Mouse (Mus musculus): ENCODE results near the gene Dlg1. TPM values are rescaled to one million over a fixed set of nuclear protein-coding genes. Genes with fewer than 3 reads are reported as not detected.

Dlg1 gene
- polyA plus RNA-seq, 1 experiment from 2014 or later, result 32.5 TPM

DNA sequence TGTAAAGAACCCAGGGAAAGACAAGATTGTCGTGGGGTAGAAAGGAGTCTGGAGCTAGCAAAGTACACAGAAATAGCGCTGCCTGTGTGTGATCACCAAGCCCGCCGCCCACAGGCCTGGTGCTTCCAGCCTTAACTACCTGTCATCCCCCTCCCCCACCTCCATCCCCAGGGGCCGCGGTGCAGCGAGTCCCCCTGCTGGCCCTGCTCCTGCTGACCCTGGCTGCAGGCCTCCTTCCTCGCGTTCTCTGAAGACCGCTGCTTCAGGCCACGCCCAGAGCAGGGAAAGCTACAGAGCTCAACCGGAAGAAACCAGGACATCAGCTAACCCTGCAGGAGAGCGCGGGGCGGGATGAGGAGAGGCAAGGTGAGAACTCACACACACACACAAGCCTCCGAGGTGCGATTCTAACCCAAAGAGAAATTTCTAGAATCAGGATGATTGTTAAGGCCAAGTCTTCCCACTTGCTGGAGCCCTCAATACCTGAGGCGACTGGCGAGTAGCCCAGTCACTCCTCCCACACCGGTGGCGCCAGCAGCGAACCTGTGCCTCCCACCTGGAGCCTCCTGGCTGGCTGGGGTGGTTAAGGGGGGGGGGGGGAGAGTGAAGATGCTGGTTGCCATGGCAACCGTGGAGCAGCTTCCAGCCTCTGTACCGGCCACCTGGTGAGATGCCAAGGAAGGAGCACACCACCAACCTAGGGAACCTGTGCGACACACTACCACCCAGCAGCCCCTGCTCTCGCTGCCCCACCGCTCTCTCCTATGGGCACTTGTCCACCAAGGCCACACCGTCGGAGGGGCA is 233.9 kb downstream of the Dlg1 start:
- H3K4me3 ChIP-seq (ENCODE audit: low read depth, low read length), result peak overlapping the region; percentile 16; the same call in 1 of the 2 replicates
- no peaks in the 10 kb centered on the region for H3K36me3 ChIP-seq (ENCODE audit: control insufficient read depth, insufficient read depth, low read length)
- H3K27ac ChIP-seq (replicated peaks; ENCODE audit: low read depth, low read length), result no peak overlapping the region
- ATAC-seq (ENCODE audit: insufficient number of reproducible peaks, low FRiP score, low TSS enrichment, low read depth), result 0 out of 2 replicates have a peak, but pooled peaks have one; percentile 19
- H3K4me2 ChIP-seq (ENCODE audit: low read depth, severe bottlenecking), result peak overlapping the region; percentile 52
- no peaks in the 10 kb centered on the region for H3K9me3 ChIP-seq (ENCODE audit: control insufficient read depth, low read length)
- WGBS, result 13% methylated on average over 28 of the region's 29 CpGs
- peak overlapping the region; percentile 47 for H3K9ac ChIP-seq (ENCODE audit: low read length)
- peaks cover 10% of the 10 kb centered on the region for H3K4me1 ChIP-seq (ENCODE audit: control insufficient read depth, insufficient read depth, low read length)
- H3K27me3 ChIP-seq (ENCODE audit: control insufficient read depth, insufficient read depth, low read length), result no peaks in the 10 kb centered on the region
- DNase-seq (ENCODE audit: low spot score), result peak; percentile 73

GRCm38 (mm10) chr16:31898546-31899326 is 235.5 kb downstream of the Dlg1 start:
- Histone ChIP-seq H3K4me3 (ENCODE audit: low read depth, low read length) (no peak overlapping the region), H3K9ac (ENCODE audit: low read length) (no peak overlapping the region), H3K36me3 (ENCODE audit: control insufficient read depth, insufficient read depth, low read length) (no peaks in the 10 kb centered on the region), H3K27ac (replicated peaks; ENCODE audit: low read depth, low read length) (no peak overlapping the region), H3K4me2 (ENCODE audit: low read depth, severe bottlenecking) (no peak overlapping the region), H3K27me3 (ENCODE audit: control insufficient read depth, insufficient read depth, low read length) (no peaks in the 10 kb centered on the region), H3K4me1 (ENCODE audit: control insufficient read depth, insufficient read depth, low read length) (peaks cover 10% of the 10 kb centered on the region), H3K9me3 (ENCODE audit: control insufficient read depth, low read length) (no peaks in the 10 kb centered on the region)
- ATAC-seq (ENCODE audit: insufficient number of reproducible peaks, low FRiP score, low TSS enrichment, low read depth) (peak; percentile 47; the same call in 1 of the 2 replicates), DNase-seq (ENCODE audit: low spot score) (no peak)
- 87% methylated on average over 18 of the region's 18 CpGs for WGBS

DNA sequence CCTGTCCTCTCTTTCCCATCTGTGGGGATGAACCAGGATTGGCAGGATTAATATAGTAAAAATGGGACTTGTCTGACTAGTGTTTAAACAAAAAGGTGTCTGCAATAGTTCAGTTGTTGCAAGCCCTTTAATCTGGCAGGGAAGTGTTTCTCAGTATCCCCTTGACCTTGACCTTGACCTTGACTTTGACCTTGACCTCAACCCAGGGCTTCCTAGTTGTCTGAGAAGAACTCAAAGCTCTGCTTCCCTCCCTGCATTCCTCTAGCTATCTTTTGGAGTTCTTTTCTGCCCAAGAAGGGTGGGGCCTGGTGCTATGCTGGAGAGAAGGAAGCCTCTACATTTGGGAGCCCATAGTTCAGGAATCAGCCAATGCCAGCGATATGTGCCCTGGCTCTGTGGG is 238.6 kb downstream of the Dlg1 start:
- ATAC-seq (ENCODE audit: insufficient number of reproducible peaks, low FRiP score, low TSS enrichment, low read depth), result no peak
- Histone ChIP-seq H3K27me3 (ENCODE audit: control insufficient read depth, insufficient read depth, low read length) (no peaks in the 10 kb centered on the region), H3K27ac (replicated peaks; ENCODE audit: low read depth, low read length) (no peak overlapping the region), H3K9ac (ENCODE audit: low read length) (no peak overlapping the region), H3K4me1 (ENCODE audit: control insufficient read depth, insufficient read depth, low read length) (peaks cover 10% of the 10 kb centered on the region), H3K4me2 (ENCODE audit: low read depth, severe bottlenecking) (no peak overlapping the region), H3K36me3 (ENCODE audit: control insufficient read depth, insufficient read depth, low read length) (no peaks in the 10 kb centered on the region), H3K9me3 (ENCODE audit: control insufficient read depth, low read length) (no peaks in the 10 kb centered on the region), H3K4me3 (ENCODE audit: low read depth, low read length) (no peak overlapping the region)
- WGBS, result 79% methylated on average over 1 of the region's 1 CpGs
- DNase-seq (ENCODE audit: low spot score), result no peak

DNA sequence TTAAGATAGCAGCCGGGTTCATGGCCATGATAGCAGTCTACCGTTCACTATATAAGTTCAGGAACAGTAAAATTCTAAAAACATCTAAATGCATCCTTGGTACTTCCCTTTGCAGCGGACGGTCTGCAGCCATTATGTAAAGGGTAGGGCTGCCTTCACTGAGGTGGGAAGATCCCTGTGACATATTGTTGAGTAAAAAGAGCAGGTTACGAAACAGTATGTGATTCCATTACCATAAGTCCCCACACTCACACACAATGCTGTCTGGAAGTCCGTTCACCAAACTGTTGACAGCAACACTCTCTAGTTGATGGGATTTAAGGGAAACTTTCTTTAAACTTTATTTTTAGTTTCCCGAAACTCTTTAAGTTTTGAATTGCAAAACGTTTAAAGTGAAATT is 240.0 kb downstream of the Dlg1 start:
- no peak overlapping the region for H3K4me3 ChIP-seq (ENCODE audit: low read depth, low read length)
- no peak overlapping the region for H3K27ac ChIP-seq (replicated peaks; ENCODE audit: low read depth, low read length)
- H3K9me3 ChIP-seq (ENCODE audit: control insufficient read depth, low read length), result no peaks in the 10 kb centered on the region
- H3K4me1 ChIP-seq (ENCODE audit: control insufficient read depth, insufficient read depth, low read length), result no peaks in the 10 kb centered on the region
- ATAC-seq (ENCODE audit: insufficient number of reproducible peaks, low FRiP score, low TSS enrichment, low read depth) (no peak), DNase-seq (ENCODE audit: low spot score) (no peak)
- H3K4me2 ChIP-seq (ENCODE audit: low read depth, severe bottlenecking), result no peak overlapping the region
- no peak overlapping the region for H3K9ac ChIP-seq (ENCODE audit: low read length)
- 89% methylated on average over 8 of the region's 8 CpGs for WGBS
- no peaks in the 10 kb centered on the region for H3K27me3 ChIP-seq (ENCODE audit: control insufficient read depth, insufficient read depth, low read length)
- no peaks in the 10 kb centered on the region for H3K36me3 ChIP-seq (ENCODE audit: control insufficient read depth, insufficient read depth, low read length)

GRCm38 (mm10) chr16:31905331-31905730 is 242.1 kb downstream of the Dlg1 start:
- H3K9me3 ChIP-seq (ENCODE audit: control insufficient read depth, low read length), result no peaks in the 10 kb centered on the region
- ATAC-seq (ENCODE audit: insufficient number of reproducible peaks, low FRiP score, low TSS enrichment, low read depth), result no peak
- WGBS, result 78% methylated on average over 4 of the region's 4 CpGs
- H3K27ac ChIP-seq (replicated peaks; ENCODE audit: low read depth, low read length), result no peak overlapping the region
- DNase-seq (ENCODE audit: low spot score), result no peak
- H3K27me3 ChIP-seq (ENCODE audit: control insufficient read depth, insufficient read depth, low read length), result no peaks in the 10 kb centered on the region
- no peak overlapping the region for H3K4me3 ChIP-seq (ENCODE audit: low read depth, low read length)
- no peaks in the 10 kb centered on the region for H3K4me1 ChIP-seq (ENCODE audit: control insufficient read depth, insufficient read depth, low read length)
- H3K9ac ChIP-seq (ENCODE audit: low read length), result no peak overlapping the region
- H3K36me3 ChIP-seq (ENCODE audit: control insufficient read depth, insufficient read depth, low read length), result no peaks in the 10 kb centered on the region
- H3K4me2 ChIP-seq (ENCODE audit: low read depth, severe bottlenecking), result no peak overlapping the region

DNA sequence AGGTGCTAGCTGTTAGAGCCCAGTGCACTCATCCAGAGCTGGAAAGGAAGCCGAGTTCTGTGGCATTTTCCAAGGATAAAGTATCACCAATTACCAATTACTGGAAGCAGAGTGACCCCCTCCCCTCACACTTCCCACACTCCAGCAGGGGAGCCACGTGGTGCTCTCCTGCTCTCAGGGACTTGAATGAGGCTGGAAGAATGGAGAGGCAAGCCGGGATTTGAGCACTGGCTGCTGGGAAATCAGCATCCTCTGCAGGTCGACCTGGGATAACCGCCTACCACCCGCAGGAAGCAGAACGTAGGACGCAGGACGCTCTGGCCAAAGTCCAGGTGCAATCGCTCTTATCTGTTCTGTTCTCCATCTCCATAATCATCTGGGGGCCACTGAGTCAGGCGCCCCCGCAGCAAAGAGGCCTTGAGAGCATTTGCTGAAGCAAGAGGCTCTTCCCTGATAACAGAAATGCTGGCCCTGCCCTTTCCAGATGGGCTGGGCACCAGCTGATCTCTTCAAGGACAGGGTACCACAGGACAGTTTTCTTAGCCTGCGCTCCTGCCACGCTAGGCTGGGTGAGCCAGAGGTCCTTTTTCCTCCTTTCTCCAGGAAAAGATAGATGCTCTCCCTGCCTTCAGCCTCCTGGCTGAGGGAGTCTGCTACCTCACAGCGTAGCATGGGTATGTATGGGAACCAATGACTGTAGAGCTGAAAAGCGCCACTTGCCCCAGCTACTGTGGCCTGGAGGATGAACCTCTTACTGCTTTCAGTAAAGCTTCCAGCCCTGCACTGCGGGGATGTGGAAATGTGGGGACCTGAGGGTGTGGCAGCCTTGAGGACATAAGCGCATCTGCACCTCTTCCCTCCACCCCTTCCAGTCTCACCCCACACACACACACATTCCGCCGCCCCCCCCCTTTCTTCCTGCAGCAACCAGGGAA is 242.9 kb downstream of the Dlg1 start:
- no peak for DNase-seq (ENCODE audit: low spot score)
- no peak overlapping the region for H3K27ac ChIP-seq (replicated peaks; ENCODE audit: low read depth, low read length)

GRCm38 (mm10) chr16:31906896-31907295 is 243.7 kb downstream of the Dlg1 start:
- no peak overlapping the region for H3K4me3 ChIP-seq (ENCODE audit: low read depth, low read length)
- WGBS, result 8% methylated on average over 9 of the region's 9 CpGs
- no peak overlapping the region for H3K27ac ChIP-seq (replicated peaks; ENCODE audit: low read depth, low read length)
- no peak overlapping the region for H3K9ac ChIP-seq (ENCODE audit: low read length)
- H3K4me2 ChIP-seq (ENCODE audit: low read depth, severe bottlenecking), result peak overlapping the region; percentile 33
- H3K4me1 ChIP-seq (ENCODE audit: control insufficient read depth, insufficient read depth, low read length), result no peaks in the 10 kb centered on the region
- no peaks in the 10 kb centered on the region for H3K27me3 ChIP-seq (ENCODE audit: control insufficient read depth, insufficient read depth, low read length)
- no peaks in the 10 kb centered on the region for H3K9me3 ChIP-seq (ENCODE audit: control insufficient read depth, low read length)
- H3K36me3 ChIP-seq (ENCODE audit: control insufficient read depth, insufficient read depth, low read length), result no peaks in the 10 kb centered on the region
- peak; percentile 59 for DNase-seq (ENCODE audit: low spot score)
- ATAC-seq (ENCODE audit: insufficient number of reproducible peaks, low FRiP score, low TSS enrichment, low read depth), result no peak

More for the DNA sequence above, 242.9 kb downstream of the Dlg1 start:
- Histone ChIP-seq H3K9me3 (ENCODE audit: control insufficient read depth, low read length) (no peaks in the 10 kb centered on the region), H3K9ac (ENCODE audit: low read length) (no peak overlapping the region), H3K4me3 (ENCODE audit: low read depth, low read length) (no peak overlapping the region), H3K36me3 (ENCODE audit: control insufficient read depth, insufficient read depth, low read length) (no peaks in the 10 kb centered on the region), H3K4me2 (ENCODE audit: low read depth, severe bottlenecking) (peak overlapping the region; percentile 33), H3K27me3 (ENCODE audit: control insufficient read depth, insufficient read depth, low read length) (no peaks in the 10 kb centered on the region), H3K4me1 (ENCODE audit: control insufficient read depth, insufficient read depth, low read length) (no peaks in the 10 kb centered on the region)
- ATAC-seq (ENCODE audit: insufficient number of reproducible peaks, low FRiP score, low TSS enrichment, low read depth), result 0 out of 2 replicates have a peak, but pooled peaks have one; percentile 17
- 38% methylated on average over 20 of the region's 20 CpGs for WGBS

- Histone ChIP-seq H3K4me3 (ENCODE audit: low read depth, low read length) (no peak overlapping the region), H3K4me2 (ENCODE audit: low read depth, severe bottlenecking) (no peak overlapping the region), H3K4me1 (ENCODE audit: control insufficient read depth, insufficient read depth, low read length) (no peaks in the 10 kb centered on the region), H3K9ac (ENCODE audit: low read length) (no peak overlapping the region), H3K9me3 (ENCODE audit: control insufficient read depth, low read length) (no peaks in the 10 kb centered on the region), H3K27me3 (ENCODE audit: control insufficient read depth, insufficient read depth, low read length) (no peaks in the 10 kb centered on the region), H3K27ac (replicated peaks; ENCODE audit: low read depth, low read length) (no peak overlapping the region), H3K36me3 (ENCODE audit: control insufficient read depth, insufficient read depth, low read length) (no peaks in the 10 kb centered on the region)
- 68% methylated on average over 11 of the region's 11 CpGs for WGBS
- DNase-seq (ENCODE audit: low spot score) (no peak), ATAC-seq (ENCODE audit: insufficient number of reproducible peaks, low FRiP score, low TSS enrichment, low read depth) (no peak)
Observed at GRCm38 (mm10) chr16:31908959-31909358, 245.7 kb downstream of the Dlg1 start.
